In the genomic region with DNA sequence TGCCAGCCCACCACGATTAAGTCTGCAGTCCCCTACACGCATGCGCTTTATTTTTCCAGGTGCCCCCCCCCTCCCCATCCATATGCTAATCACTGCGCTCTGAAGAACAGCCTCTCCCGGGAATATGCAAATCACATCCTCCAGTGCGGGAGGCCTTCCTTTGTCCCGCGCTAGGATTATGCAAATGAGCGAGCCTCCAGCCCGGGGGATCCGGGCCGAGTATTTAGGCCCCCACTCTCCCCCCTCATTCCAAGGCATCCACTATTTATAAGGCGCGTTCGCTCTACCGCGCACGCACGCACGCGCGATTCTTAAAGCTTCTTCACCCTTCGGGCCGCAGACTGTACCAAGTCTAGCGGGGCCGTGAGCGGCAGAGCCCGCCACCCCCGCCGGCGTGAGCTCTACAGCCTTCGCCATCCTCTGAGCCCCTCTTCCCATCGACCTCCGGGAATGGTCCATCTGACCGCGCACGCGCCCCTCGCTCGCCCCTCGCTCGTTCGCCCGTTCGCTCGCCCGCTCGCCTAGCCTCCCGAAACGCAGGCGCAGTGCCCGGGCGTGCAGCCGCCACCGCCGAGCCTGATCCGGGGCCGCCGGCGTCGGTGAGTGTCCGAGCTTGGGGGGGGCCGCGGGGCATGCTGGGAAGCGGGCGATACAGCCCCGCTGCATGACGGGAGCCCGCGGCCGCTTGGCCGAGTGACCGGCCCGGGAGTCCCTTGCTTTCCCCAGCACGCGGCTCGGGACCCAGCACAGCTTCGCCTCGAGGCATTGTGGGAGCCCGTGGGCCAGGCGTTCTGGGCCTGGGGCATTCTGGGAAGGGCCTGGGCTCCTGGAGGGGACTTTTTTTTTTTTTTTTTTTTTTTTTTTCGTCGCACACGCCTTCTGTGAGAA, we compare ENCODE assay signal across 8 mouse cellular contexts. TPM values are rescaled to one million over a fixed set of nuclear protein-coding genes. Genes with fewer than 3 reads are reported as not detected.
A peak's percentile ranks its signal among the peaks of the same experiment; 100 is the strongest.
DNase-seq lines count a peak whose midpoint lies in the region; ATAC-seq and TF ChIP-seq lines count a peak whose summit lies in the region.

Zfp428 (plus strand) TSS at position 169 of the 888 bp plus-strand sequence.

- H3K27me3 ChIP-seq in forebrain, embryonic 13.5 days, result no peaks in the 10 kb centered on the region
- 0 out of 2 replicates have a peak, but pooled peaks cover 9% of the 10 kb centered on the region for H3K27me3 ChIP-seq in heart, postnatal 0 days (ENCODE audit: control insufficient read depth, insufficient read depth, low read length)
- peaks cover 11% of the 10 kb centered on the region for H3K27me3 ChIP-seq in liver, postnatal 0 days (ENCODE audit: insufficient read depth, low read length)
- H3K27me3 ChIP-seq in neural tube, embryonic 14.5 days (ENCODE audit: control insufficient read depth, insufficient read depth, low read length), result no peaks in the 10 kb centered on the region
- H3K27me3 ChIP-seq in testis, adult 2 months (ENCODE audit: control insufficient read depth, insufficient read depth, low read length), result no peaks in the 10 kb centered on the region

- H3K9me3 ChIP-seq in ES-E14 (ENCODE audit: control insufficient read depth, insufficient read depth, low read depth, low read length), result no peaks in the 10 kb centered on the region
- no peaks in the 10 kb centered on the region for H3K9me3 ChIP-seq in forebrain, embryonic 13.5 days (replicated peaks)
- no peaks in the 10 kb centered on the region for H3K9me3 ChIP-seq in heart, postnatal 0 days (replicated peaks; ENCODE audit: control insufficient read depth, low read length)
- no peaks in the 10 kb centered on the region for H3K9me3 ChIP-seq in liver, postnatal 0 days (ENCODE audit: low read length)
- no peaks in the 10 kb centered on the region for H3K9me3 ChIP-seq in neural tube, embryonic 14.5 days (ENCODE audit: control insufficient read depth, low read length)

- WGBS in forebrain, embryonic 13.5 days, result under 1% methylated on average over 79 of the region's 84 CpGs
- WGBS in heart, postnatal 0 days, result under 1% methylated on average over 83 of the region's 84 CpGs
- WGBS in liver, postnatal 0 days (ENCODE audit: insufficient replicate concordance), result 2% methylated on average over 74 of the region's 84 CpGs
- WGBS in neural tube, embryonic 14.5 days, result under 1% methylated on average over 83 of the region's 84 CpGs

- peak within 1 kb of the TSS; percentile 98 for H3K9ac ChIP-seq in ES-E14 (ENCODE audit: insufficient read depth, low read depth, low read length, poor library complexity, severe bottlenecking)
- peak within 1 kb of the TSS; percentile 91 for H3K9ac ChIP-seq in forebrain, embryonic 13.5 days
- H3K9ac ChIP-seq in heart, postnatal 0 days (replicated peaks; ENCODE audit: low read depth, low read length), result peak within 1 kb of the TSS; percentile 90
- peak within 1 kb of the TSS; percentile 86 for H3K9ac ChIP-seq in liver, postnatal 0 days (replicated peaks)
- H3K9ac ChIP-seq in neural tube, embryonic 14.5 days (replicated peaks; ENCODE audit: low read depth, low read length), result peak within 1 kb of the TSS; percentile 89

- TF ChIP-seq CTCF in heart, postnatal 0 days (IDR thresholded peaks at IDR 0.05; ENCODE audit: low read depth), result no peak
- no peak for TF ChIP-seq CTCF in liver, postnatal 0 days (IDR thresholded peaks at IDR 0.05; ENCODE audit: low read depth)
- TF ChIP-seq CTCF in testis, adult 2 months (IDR thresholded peaks at IDR 0.05; ENCODE audit: control insufficient read depth, insufficient read depth, insufficient replicate concordance, low read depth, low read length), result no peak

- peaks cover 2 to 31% of the 10 kb centered on the region in 2 experiments; a peak in 3 of 4 replicates for H3K4me1 ChIP-seq in ES-E14 (ENCODE audit: control insufficient read depth in 2 of 2, insufficient read depth in 2 of 2, low read length in 2 of 2, poor library complexity in 1 of 2)
- peaks cover 59% of the 10 kb centered on the region for H3K4me1 ChIP-seq in forebrain, embryonic 13.5 days
- H3K4me1 ChIP-seq in heart, postnatal 0 days (ENCODE audit: control insufficient read depth, insufficient read depth), result peaks cover 31% of the 10 kb centered on the region
- H3K4me1 ChIP-seq in liver, postnatal 0 days (ENCODE audit: insufficient read depth), result peaks cover 14% of the 10 kb centered on the region
- H3K4me1 ChIP-seq in neural tube, embryonic 14.5 days (ENCODE audit: control insufficient read depth, insufficient read depth, low read length), result peaks cover 25% of the 10 kb centered on the region
- H3K4me1 ChIP-seq in testis, adult 2 months (ENCODE audit: control insufficient read depth, insufficient read depth, low read length), result peaks cover 17% of the 10 kb centered on the region

- peak within 1 kb of the TSS; percentile 97 for H3K27ac ChIP-seq in ES-E14 (ENCODE audit: insufficient read depth, low read depth, low read length, poor library complexity, severe bottlenecking)
- peak within 1 kb of the TSS; percentile 100 for H3K27ac ChIP-seq in forebrain, embryonic 13.5 days
- peak within 1 kb of the TSS; percentile 98 for H3K27ac ChIP-seq in heart, postnatal 0 days (ENCODE audit: low read depth)
- peak within 1 kb of the TSS; percentile 90 for H3K27ac ChIP-seq in liver, postnatal 0 days (ENCODE audit: low read depth)
- peak within 1 kb of the TSS; percentile 99 for H3K27ac ChIP-seq in neural tube, embryonic 14.5 days (ENCODE audit: low read depth, low read length)
- H3K27ac ChIP-seq in testis, adult 2 months (ENCODE audit: control insufficient read depth, insufficient read depth, low read depth, low read length), result peak within 1 kb of the TSS; percentile 85

- H3K4me2 ChIP-seq in forebrain, embryonic 13.5 days, result peak within 1 kb of the TSS; percentile 81
- peak within 1 kb of the TSS; percentile 97 for H3K4me2 ChIP-seq in heart, postnatal 0 days (ENCODE audit: low read depth, low read length)
- peak within 1 kb of the TSS; percentile 97 for H3K4me2 ChIP-seq in liver, postnatal 0 days (ENCODE audit: low read depth, low read length)
- H3K4me2 ChIP-seq in neural tube, embryonic 14.5 days (ENCODE audit: low read depth, low read length), result peak within 1 kb of the TSS; percentile 66

- in situ Hi-C loops in ES-E14 (cut with MboI; ENCODE audit: low sequenced_read_pairs in 2 of 2, unreplicated experiment in 2 of 2), result loop anchor here in 1 of 2 experiments (25.0 kb wide), 1 partner anchor 95 kb away; no protein-coding TSS in a partner anchor

- TF ChIP-seq POLR2A in testis, adult 2 months (IDR thresholded peaks at IDR 0.05; ENCODE audit: control insufficient read depth, low read depth, low read length), result 0 out of 2 replicates have a peak, but pooled peaks have one; percentile 61

- peak within 1 kb of the TSS; percentile 73 to 94 for H3K4me3 ChIP-seq in ES-E14 (ENCODE audit: insufficient read depth in 1 of 2, low read depth in 1 of 2, low read length in 2 of 2, poor library complexity in 1 of 2, severe bottlenecking in 1 of 2)
- peak within 1 kb of the TSS; percentile 57 for H3K4me3 ChIP-seq in forebrain, embryonic 13.5 days
- H3K4me3 ChIP-seq in heart, postnatal 0 days (ENCODE audit: low read depth, low read length), result peak within 1 kb of the TSS; percentile 64
- H3K4me3 ChIP-seq in liver, postnatal 0 days (ENCODE audit: low read depth, low read length), result peak within 1 kb of the TSS; percentile 69
- H3K4me3 ChIP-seq in neural tube, embryonic 14.5 days (ENCODE audit: low read depth, low read length), result peak within 1 kb of the TSS; percentile 72
- peak within 1 kb of the TSS; percentile 94 for H3K4me3 ChIP-seq in testis, adult 2 months (ENCODE audit: control insufficient read depth, low read depth, low read length)

- peaks cover 7% of the 10 kb centered on the region for H3K36me3 ChIP-seq in ES-E14 (ENCODE audit: control insufficient read depth, insufficient read depth, low read length, poor library complexity, severe bottlenecking)
- H3K36me3 ChIP-seq in forebrain, embryonic 13.5 days (ENCODE audit: poor library complexity, severe bottlenecking), result peaks cover 35% of the 10 kb centered on the region
- no peaks in the 10 kb centered on the region for H3K36me3 ChIP-seq in heart, postnatal 0 days (replicated peaks; ENCODE audit: control insufficient read depth, insufficient read depth, low read length)
- H3K36me3 ChIP-seq in liver, postnatal 0 days (replicated peaks; ENCODE audit: insufficient read depth, low read length), result no peaks in the 10 kb centered on the region
- peaks cover 7% of the 10 kb centered on the region; the same call in 1 of the 2 replicates for H3K36me3 ChIP-seq in neural tube, embryonic 14.5 days (ENCODE audit: control insufficient read depth, insufficient read depth, low read length)
- H3K36me3 ChIP-seq in testis, adult 2 months (ENCODE audit: control insufficient read depth, insufficient read depth, low read length), result no peaks in the 10 kb centered on the region

- ATAC-seq in cerebellum, adult (ENCODE audit: insufficient number of reproducible peaks, low FRiP score, low TSS enrichment), result peak; percentile 73
- ATAC-seq in forebrain, embryonic 13.5 days, result peak; percentile 93
- peak; percentile 88 for ATAC-seq in heart, postnatal 0 days (ENCODE audit: insufficient read depth, low read depth)
- ATAC-seq in liver, postnatal 0 days, result peak; percentile 89
- ATAC-seq in neural tube, embryonic 14.5 days (ENCODE audit: low read depth), result peak; percentile 92

- TF ChIP-seq EP300 in heart, postnatal 0 days (IDR thresholded peaks at IDR 0.05; ENCODE audit: low read depth), result peak; percentile 65; the same call in 1 of the 2 replicates
- TF ChIP-seq EP300 in liver, postnatal 0 days (IDR thresholded peaks at IDR 0.05; ENCODE audit: low read depth), result no peak

- peak; percentile 90 for DNase-seq in ES-E14 (ENCODE audit: low read depth, low spot score)
- DNase-seq in heart, postnatal 0 days (ENCODE audit: low spot score), result peak; percentile 79
- peak; percentile 90 to 96 for DNase-seq in kidney, postnatal 36 days
- DNase-seq in liver, postnatal 0 days, result peak; percentile 88

TF ChIP-seq in ES-E14, 5 proteins besides CTCF, POLR2A, EP300 and RAD21:
- TF ChIP-seq HCFC1 (IDR thresholded peaks at IDR 0.05; ENCODE audit: borderline replicate concordance, insufficient read depth, low read length) (peak; percentile 26; the same call in 1 of the 2 replicates), MAFK (IDR thresholded peaks at IDR 0.05; ENCODE audit: insufficient read depth, low read depth, low read length) (no peak), ZNF384 (IDR thresholded peaks at IDR 0.05; ENCODE audit: low read depth, low read length) (peak; percentile 97), ZC3H11A (IDR thresholded peaks at IDR 0.05; ENCODE audit: borderline replicate concordance, low read depth, low read length) (no peak), CHD2 (IDR thresholded peaks at IDR 0.05; ENCODE audit: low read depth, low read length) (peak; percentile 70; the same call in 1 of the 2 replicates)

RNA-seq across cellular contexts. Expression of gene Zfp428, which starts in this region (rescaled TPM):
- total RNA-seq in ES-E14 (2012; rRNA removed), result 94.1 and 114 TPM in 2 replicates
- polyA plus RNA-seq in forebrain, embryonic 13.5 days (2015; fragmentation: Nextera tagmentation; extraction: Ambion mirVana), result 214 and 220 TPM in 2 replicates
- total RNA-seq in heart, postnatal 0 days (2014; rRNA removed; ENCODE audit: low replicate concordance), result 24.8 and 36.3 TPM in 2 replicates
- 39.1 and 39.3 TPM in 2 replicates for polyA plus RNA-seq in heart, postnatal 0 days (2015; fragmentation: Nextera tagmentation; extraction: Ambion mirVana)
- polyA plus RNA-seq in liver, postnatal 0 days (2015; fragmentation: Nextera tagmentation; extraction: Ambion mirVana), result 3.3 and 4.1 TPM in 2 replicates
- polyA plus RNA-seq in neural tube, embryonic 14.5 days (2014; fragmentation: Nextera tagmentation; extraction: Ambion mirVana), result 165 and 211 TPM in 2 replicates
- polyA plus RNA-seq in testis, adult 2 months (2012; rRNA removed), result 16.8 and 20.3 TPM in 2 replicates

Comparison
In these comparisons a context has a peak if more than half of its experiments do, and no peak if none do; other contexts are left out.
1. Peak in every context shown above with its lines: DNase-seq, ATAC-seq, H3K4me3 ChIP-seq and H3K27ac ChIP-seq.